In the genomic region with DNA sequence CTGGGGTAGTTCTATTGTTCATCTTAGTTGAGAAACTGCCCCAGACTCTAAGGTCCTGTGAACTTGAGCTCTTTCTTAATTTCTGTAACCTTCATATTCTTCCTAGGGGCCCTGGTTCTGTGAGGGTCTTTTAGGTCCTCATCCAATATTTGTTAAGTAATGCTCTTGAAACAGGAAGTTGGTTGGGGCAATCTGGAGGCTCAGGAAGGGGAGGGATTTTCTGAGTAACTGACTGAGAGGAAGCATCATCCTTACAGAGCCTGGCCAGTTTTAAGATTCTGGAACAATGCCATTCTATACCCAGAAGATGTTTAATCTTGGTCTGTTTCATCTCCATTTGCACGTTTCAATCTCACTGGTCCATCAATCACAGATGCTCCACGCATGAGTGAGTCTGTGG, we compare ENCODE assay signal across 22 mouse cellular contexts.
DNase-seq lines count a peak whose midpoint lies in the region; ATAC-seq and TF ChIP-seq lines count a peak whose summit lies in the region.
"Had no signal": no experiment of that assay in that cellular context is flagged by ENCODE, and none has a peak within 500 bp of the region (broad histone marks: within the 10 kb centered on the region; RNA-seq: fewer than 3 reads in every experiment).

No protein-coding gene starts in this region.

- TF ChIP-seq CTCF in lung, postnatal 0 days (IDR thresholded peaks at IDR 0.05) = no peak
- no peak for TF ChIP-seq CTCF in stomach, postnatal 0 days (IDR thresholded peaks at IDR 0.05; ENCODE audit: low read depth)

- DNase-seq in embryonic facial prominence, embryonic 14.5 days (ENCODE audit: low spot score) = peak; percentile 40
- no peak for DNase-seq in embryonic facial prominence, embryonic 10.5 days (ENCODE audit: low spot score)
- DNase-seq in lung, postnatal 0 days (ENCODE audit: low spot score) = peak; percentile 30
- no peak for DNase-seq in lung, postnatal 14 days
- no peak for DNase-seq in stomach, postnatal 0 days (ENCODE audit: low spot score)
- DNase-seq in left cerebral cortex, postnatal 4 days = no peak
- DNase-seq in spleen, postnatal 14 days (ENCODE audit: low spot score in 2 of 2) = no peak
- DNase-seq: adrenal gland, adult 2 months; adrenal gland, postnatal 25 days; cerebellum, adult 18-20 months; cerebellum, adult 9-11 months; embryo, embryonic 11 days; forebrain, postnatal 0 days; gastrocnemius, adult 2 months; gastrocnemius, postnatal 25 days; heart, adult 11 months; heart, postnatal 10 days had no signal

- no peaks in the 10 kb centered on the region for H3K27me3 ChIP-seq in embryonic facial prominence, embryonic 14.5 days (replicated peaks; ENCODE audit: control insufficient read depth, insufficient read depth, low read length)
- H3K27me3 ChIP-seq in embryonic facial prominence, embryonic 10.5 days (replicated peaks; ENCODE audit: low read depth, poor library complexity, severe bottlenecking) = no peaks in the 10 kb centered on the region
- H3K27me3 ChIP-seq in lung, postnatal 0 days (replicated peaks; ENCODE audit: insufficient read depth, low read length) = no peaks in the 10 kb centered on the region
- H3K27me3 ChIP-seq in stomach, postnatal 0 days (ENCODE audit: control insufficient read depth, insufficient read depth, low read length) = no peaks in the 10 kb centered on the region
- H3K27me3 ChIP-seq: embryonic facial prominence, embryonic 13.5 days; forebrain, embryonic 13.5 days; hindbrain, embryonic 13.5 days had no signal

- intact Hi-C loops in left cerebral cortex, postnatal 4 days (cut with DNase I) = no loop called here

- no peak overlapping the region for H3K4me2 ChIP-seq in embryonic facial prominence, embryonic 14.5 days (ENCODE audit: low read depth, low read length)
- H3K4me2 ChIP-seq in lung, postnatal 0 days (replicated peaks; ENCODE audit: low read depth, low read length) = no peak overlapping the region
- H3K4me2 ChIP-seq in stomach, postnatal 0 days (replicated peaks; ENCODE audit: low read depth) = no peak overlapping the region
- H3K4me2 ChIP-seq: embryonic facial prominence, embryonic 13.5 days; forebrain, embryonic 13.5 days; hindbrain, embryonic 13.5 days had no signal

- no peaks in the 10 kb centered on the region for H3K36me3 ChIP-seq in embryonic facial prominence, embryonic 14.5 days (ENCODE audit: control insufficient read depth, insufficient read depth, low read length)
- no peaks in the 10 kb centered on the region for H3K36me3 ChIP-seq in embryonic facial prominence, embryonic 10.5 days (replicated peaks)
- no peaks in the 10 kb centered on the region for H3K36me3 ChIP-seq in lung, postnatal 0 days (ENCODE audit: insufficient read depth, low read length)
- H3K36me3 ChIP-seq in stomach, postnatal 0 days (ENCODE audit: control insufficient read depth, insufficient read depth, low read length) = no peaks in the 10 kb centered on the region
- H3K36me3 ChIP-seq: embryonic facial prominence, embryonic 13.5 days; hindbrain, embryonic 13.5 days had no signal

- no peak overlapping the region for H3K4me3 ChIP-seq in embryonic facial prominence, embryonic 14.5 days (ENCODE audit: low read depth, low read length)
- H3K4me3 ChIP-seq in embryonic facial prominence, embryonic 10.5 days = no peak overlapping the region
- no peak overlapping the region for H3K4me3 ChIP-seq in lung, postnatal 0 days (ENCODE audit: low read depth, low read length)
- no peak overlapping the region for H3K4me3 ChIP-seq in stomach, postnatal 0 days (ENCODE audit: low read depth, low read length)
- H3K4me3 ChIP-seq: embryonic facial prominence, embryonic 13.5 days; forebrain, embryonic 13.5 days; gastrocnemius, adult 2 months; hindbrain, embryonic 13.5 days had no signal

- peak; percentile 18; the same call in 1 of the 2 replicates for ATAC-seq in embryonic facial prominence, embryonic 14.5 days (ENCODE audit: low read depth)
- ATAC-seq in lung, postnatal 0 days = no peak
- ATAC-seq in granulocyte monocyte progenitor cell, adult 5-6 weeks (replicated peaks; ENCODE audit: poor library complexity, severe bottlenecking) = peak; percentile 94
- ATAC-seq in stomach, postnatal 0 days (ENCODE audit: low FRiP score, low TSS enrichment) = no peak; the same call in 1 of the 2 replicates
- ATAC-seq: forebrain, embryonic 13.5 days; forebrain, postnatal 0 days; hindbrain, postnatal 0 days had no signal

- TF ChIP-seq EP300 in lung, postnatal 0 days (IDR thresholded peaks at IDR 0.05) = no peak
- TF ChIP-seq EP300 in stomach, postnatal 0 days (optimal IDR thresholded peaks at IDR 0.05) = no peak

- no peaks in the 10 kb centered on the region for H3K9me3 ChIP-seq in embryonic facial prominence, embryonic 14.5 days (ENCODE audit: control insufficient read depth, low read length)
- no peaks in the 10 kb centered on the region for H3K9me3 ChIP-seq in embryonic facial prominence, embryonic 10.5 days
- no peaks in the 10 kb centered on the region for H3K9me3 ChIP-seq in lung, postnatal 0 days (ENCODE audit: low read length)
- no peaks in the 10 kb centered on the region for H3K9me3 ChIP-seq in stomach, postnatal 0 days (ENCODE audit: control insufficient read depth, low read length)
- H3K9me3 ChIP-seq: embryonic facial prominence, embryonic 13.5 days; forebrain, embryonic 13.5 days; hindbrain, embryonic 13.5 days had no signal

- H3K4me1 ChIP-seq in embryonic facial prominence, embryonic 14.5 days (ENCODE audit: control insufficient read depth, insufficient read depth, low read length) = no peaks in the 10 kb centered on the region
- H3K4me1 ChIP-seq in embryonic facial prominence, embryonic 10.5 days = 0 out of 2 replicates have a peak, but pooled peaks cover 5% of the 10 kb centered on the region
- H3K4me1 ChIP-seq in lung, postnatal 0 days (ENCODE audit: insufficient read depth, low read depth, low read length) = 0 out of 2 replicates have a peak, but pooled peaks cover 6% of the 10 kb centered on the region
- no peaks in the 10 kb centered on the region for H3K4me1 ChIP-seq in stomach, postnatal 0 days (replicated peaks; ENCODE audit: control insufficient read depth, insufficient read depth)
- H3K4me1 ChIP-seq: forebrain, embryonic 13.5 days; hindbrain, embryonic 13.5 days had no signal

- no peak overlapping the region for H3K27ac ChIP-seq in embryonic facial prominence, embryonic 14.5 days (replicated peaks; ENCODE audit: low read depth, low read length)
- H3K27ac ChIP-seq in embryonic facial prominence, embryonic 10.5 days (replicated peaks) = no peak overlapping the region
- no peak overlapping the region for H3K27ac ChIP-seq in lung, postnatal 0 days (ENCODE audit: low read length)
- H3K27ac ChIP-seq in stomach, postnatal 0 days (replicated peaks) = 0 out of 2 replicates have a peak overlapping the region, but pooled peaks have one; percentile 36
- H3K27ac ChIP-seq: embryonic facial prominence, embryonic 13.5 days; forebrain, embryonic 13.5 days; gastrocnemius, adult 2 months; hindbrain, embryonic 13.5 days; hindbrain, postnatal 0 days had no signal

- no peak overlapping the region for H3K9ac ChIP-seq in embryonic facial prominence, embryonic 14.5 days (ENCODE audit: low read depth, low read length)
- no peak overlapping the region for H3K9ac ChIP-seq in lung, postnatal 0 days (replicated peaks; ENCODE audit: low read depth)
- H3K9ac ChIP-seq in stomach, postnatal 0 days (ENCODE audit: low read length) = no peak overlapping the region
- H3K9ac ChIP-seq: embryonic facial prominence, embryonic 13.5 days; forebrain, embryonic 13.5 days; forebrain, postnatal 0 days; hindbrain, embryonic 13.5 days had no signal

- 47% methylated on average over 2 of the region's 2 CpGs for WGBS in embryonic facial prominence, embryonic 14.5 days
- WGBS in embryonic facial prominence, embryonic 10.5 days = 78% methylated on average over 2 of the region's 2 CpGs
- WGBS in lung, postnatal 0 days = 26% methylated on average over 2 of the region's 2 CpGs
- WGBS in stomach, postnatal 0 days = 18% methylated on average over 2 of the region's 2 CpGs

Comparison
In these comparisons a context has a peak if more than half of its experiments do, and no peak if none do; other contexts are left out.
1. DNase-seq: peak in embryonic facial prominence, embryonic 14.5 days (single experiment) and lung, postnatal 0 days (single experiment); none in embryonic facial prominence, embryonic 10.5 days (single experiment), lung, postnatal 14 days (single experiment), stomach, postnatal 0 days (single experiment), left cerebral cortex, postnatal 4 days (single experiment) and spleen, postnatal 14 days (0 of 2).
2. ATAC-seq: peak in embryonic facial prominence, embryonic 14.5 days (single experiment) and granulocyte monocyte progenitor cell, adult 5-6 weeks (single experiment); none in lung, postnatal 0 days (single experiment) and stomach, postnatal 0 days (single experiment).